Mouse (Mus musculus) CH12.LX (cell line): Measurements from ENCODE around the gene Zbtb8os.

Source experiments
- CTCF ChIP-seq, 2 experiments: IDR thresholded peaks in 1 of 2; conservative IDR thresholded peaks in 1 of 2; 2 replicates each; pipeline ENCODE4 v1.5.1; 2011 to 2012; ENCODE audit warnings: low read depth in 2 of 2, low read length in 2 of 2, improper control_type of control experiment in 1 of 2, inconsistent platforms in 1 of 2, mild to moderate bottlenecking in 1 of 2, moderate library complexity in 1 of 2
- ELF1 ChIP-seq: IDR thresholded peaks from 2 replicates; pipeline ENCODE4 v1.6.1; 2014; ENCODE audit warnings: low read depth, mild to moderate bottlenecking, inconsistent platforms, low read length, improper control_type of control experiment
- ETS1 ChIP-seq: conservative IDR thresholded peaks from 2 replicates; pipeline ENCODE4 v1.6.1; 2012; ENCODE audit warnings: low read depth, mild to moderate bottlenecking, inconsistent platforms, low read length, improper control_type of control experiment, moderate library complexity
- MAX ChIP-seq: IDR thresholded peaks from 2 replicates; pipeline ENCODE4 v1.6.1; 2011; ENCODE audit warnings: low read length, improper control_type of control experiment
- MAZ ChIP-seq: IDR thresholded peaks from 2 replicates; pipeline ENCODE4 v1.6.1; 2012; ENCODE audit warnings: low read depth, mild to moderate bottlenecking, inconsistent platforms, low read length, improper control_type of control experiment, moderate library complexity
- POLR2A ChIP-seq: IDR thresholded peaks from 2 replicates; pipeline ENCODE4 v1.6.1; 2011; ENCODE audit warnings: low read depth, mild to moderate bottlenecking, improper control_type of control experiment, low read length
- POLR2AphosphoS2 ChIP-seq: IDR thresholded peaks from 2 replicates; pipeline ENCODE4 v1.6.1; 2011; ENCODE audit warnings: low read depth, low read length, improper control_type of control experiment
- UBTF ChIP-seq: IDR thresholded peaks from 2 replicates; pipeline ENCODE4 v1.6.1; 2012; ENCODE audit warnings: low read depth, mild to moderate bottlenecking, inconsistent platforms, low read length, improper control_type of control experiment, moderate library complexity
- ZNF384 ChIP-seq: IDR thresholded peaks from 2 replicates; pipeline ENCODE4 v1.6.1; 2012; ENCODE audit warnings: low read depth, low read length, improper control_type of control experiment, inconsistent platforms

- no peak for TF ChIP-seq CTCF (conservative IDR thresholded peaks at IDR 0.05 in 1 of 2, IDR thresholded peaks at IDR 0.05 in 1 of 2; ENCODE audit: low read depth in 2 of 2, low read length in 2 of 2)
- TF ChIP-seq POLR2A: no peak
- no peak for TF ChIP-seq UBTF
- TF ChIP-seq ETS1: no peak
- no peak for TF ChIP-seq ZNF384
- TF ChIP-seq ELF1: no peak
- no peak for TF ChIP-seq POLR2AphosphoS2
- TF ChIP-seq MAZ: no peak
- TF ChIP-seq MAX: no peak
Measured at GRCm38 (mm10) chr4:129382488-129382887, 47.0 kb downstream of the Zbtb8os start.
